Mouse (Mus musculus): ENCODE results near the gene Iqck. TPM values are rescaled to one million over a fixed set of nuclear protein-coding genes. Genes with fewer than 3 reads are reported as not detected.

The Iqck gene
- polyA plus RNA-seq, 1 experiment from 2014 or later = 0.68 TPM

DNA sequence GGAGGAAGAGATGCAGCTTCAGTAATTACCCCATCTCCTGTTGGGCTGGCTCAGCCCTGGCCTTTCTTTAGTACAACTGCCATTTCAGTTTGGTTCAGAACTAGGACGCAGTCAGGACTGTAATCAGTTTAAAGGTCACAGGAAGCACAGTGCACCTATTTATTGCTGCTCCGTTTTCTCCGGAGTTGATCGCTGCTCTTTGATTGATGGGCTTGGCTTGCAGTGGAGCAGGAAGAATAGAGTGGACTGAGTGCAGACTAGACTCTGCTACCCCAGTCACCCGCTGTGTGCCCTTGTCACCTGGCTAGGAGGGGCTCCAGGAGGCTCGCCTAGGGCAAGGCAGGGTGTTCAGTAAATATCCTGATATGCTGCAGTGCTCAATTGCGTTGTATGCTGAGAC is 87.6 kb downstream of the Iqck start:
- Histone ChIP-seq H3K27me3 (replicated peaks) (no peaks in the 10 kb centered on the region), H3K4me2 (no peak overlapping the region), H3K9ac (no peak overlapping the region), H3K4me3 (no peak overlapping the region), H3K9me3 (replicated peaks) (no peaks in the 10 kb centered on the region), H3K36me3 (no peaks in the 10 kb centered on the region), H3K27ac (no peak overlapping the region), H3K4me1 (0 out of 2 replicates have a peak, but pooled peaks cover 7% of the 10 kb centered on the region)
- ATAC-seq = no peak; the same call in 1 of the 2 replicates
- 43% methylated on average over 7 of the region's 7 CpGs for WGBS (ENCODE audit: insufficient replicate concordance)

DNA sequence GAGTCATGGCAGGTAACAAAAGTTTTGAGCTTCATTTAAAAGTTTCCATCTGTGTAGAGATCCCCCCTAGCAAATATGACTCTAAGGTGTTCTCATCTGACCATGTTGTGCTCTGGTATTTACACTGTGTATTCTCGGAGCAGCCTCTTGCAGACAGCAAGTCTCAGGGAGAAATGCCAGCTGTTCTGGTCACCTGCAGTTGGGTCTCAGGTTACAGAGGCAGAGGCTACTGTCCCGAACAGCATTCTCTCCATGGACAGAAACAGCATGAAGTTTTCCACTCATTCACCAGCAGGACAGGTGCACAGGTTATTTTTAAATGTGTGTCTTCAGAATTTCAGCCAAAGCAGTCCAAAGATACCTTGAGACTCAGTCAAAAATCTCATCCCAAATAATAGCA is 89.3 kb downstream of the Iqck start:
- 32% methylated on average over 2 of the region's 2 CpGs for WGBS (ENCODE audit: insufficient replicate concordance)
- Histone ChIP-seq H3K4me3 (no peak overlapping the region), H3K9me3 (replicated peaks) (no peaks in the 10 kb centered on the region), H3K9ac (no peak overlapping the region), H3K36me3 (no peaks in the 10 kb centered on the region), H3K4me1 (0 out of 2 replicates have a peak, but pooled peaks cover 7% of the 10 kb centered on the region), H3K27me3 (replicated peaks) (no peaks in the 10 kb centered on the region), H3K4me2 (no peak overlapping the region), H3K27ac (no peak overlapping the region)
- no peak for ATAC-seq

DNA sequence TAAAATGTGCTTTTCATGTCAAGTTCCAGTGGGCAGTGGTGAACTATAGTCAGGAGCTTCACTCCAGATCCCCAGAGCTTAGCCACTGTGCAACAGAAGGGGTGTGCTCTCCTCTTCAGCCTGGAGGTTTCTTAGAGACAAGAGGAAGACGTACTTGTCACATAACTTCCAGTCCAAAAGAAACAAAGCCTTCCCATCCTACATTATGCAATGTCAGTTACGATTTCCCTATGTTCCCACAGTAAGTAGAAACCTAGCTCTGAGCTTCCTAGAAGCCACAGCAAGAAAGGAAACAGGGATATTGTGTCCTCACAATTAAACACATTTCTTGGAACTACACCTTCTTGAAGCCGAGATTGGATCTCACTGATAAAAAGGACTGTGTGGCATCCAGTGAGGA is 91.7 kb downstream of the Iqck start:
- H3K9ac ChIP-seq = no peak overlapping the region
- H3K27ac ChIP-seq = no peak overlapping the region
- no peaks in the 10 kb centered on the region for H3K36me3 ChIP-seq
- ATAC-seq = no peak
- H3K27me3 ChIP-seq (replicated peaks) = no peaks in the 10 kb centered on the region
- H3K4me3 ChIP-seq = no peak overlapping the region
- WGBS (ENCODE audit: insufficient replicate concordance) = 44% methylated on average over 3 of the region's 3 CpGs
- 0 out of 2 replicates have a peak, but pooled peaks cover 7% of the 10 kb centered on the region for H3K4me1 ChIP-seq
- no peak overlapping the region for H3K4me2 ChIP-seq
- H3K9me3 ChIP-seq (replicated peaks) = no peaks in the 10 kb centered on the region

DNA sequence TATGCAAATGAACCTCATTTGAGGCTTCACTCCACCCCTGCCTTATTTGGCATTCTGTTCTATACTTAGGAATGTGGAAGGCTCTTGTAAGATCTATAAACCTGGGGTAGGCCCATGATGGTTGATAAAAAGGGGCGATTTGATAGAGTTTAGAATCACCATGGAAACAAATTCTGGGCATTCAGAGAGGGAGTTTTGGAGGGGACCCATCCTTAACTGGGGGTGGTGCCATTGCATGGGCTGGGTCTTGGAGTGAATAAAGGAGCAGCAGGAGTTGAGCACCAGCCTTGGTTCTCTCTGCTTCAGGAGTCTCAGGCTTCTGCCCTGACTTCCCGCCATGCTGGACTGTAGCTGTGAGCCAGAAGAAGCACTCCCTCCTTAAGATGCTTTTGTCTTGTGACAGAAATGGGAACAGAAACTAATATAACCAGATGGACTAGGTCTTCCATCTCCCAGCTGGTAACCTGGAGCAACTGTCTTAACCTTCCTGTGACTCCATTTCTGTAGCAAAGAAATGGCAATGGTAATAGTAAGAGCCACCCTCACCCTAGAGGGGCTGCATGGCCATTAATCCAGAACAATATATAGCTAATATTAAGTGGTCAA is 93.2 kb downstream of the Iqck start:
- WGBS (ENCODE audit: insufficient replicate concordance) = 60% methylated on average over 2 of the region's 2 CpGs
- H3K4me2 ChIP-seq = no peak overlapping the region
- H3K9me3 ChIP-seq (replicated peaks) = no peaks in the 10 kb centered on the region
- H3K27ac ChIP-seq = no peak overlapping the region
- H3K4me3 ChIP-seq = no peak overlapping the region
- H3K4me1 ChIP-seq = no peaks in the 10 kb centered on the region
- no peaks in the 10 kb centered on the region for H3K36me3 ChIP-seq
- no peaks in the 10 kb centered on the region for H3K27me3 ChIP-seq (replicated peaks)
- ATAC-seq = no peak
- no peak overlapping the region for H3K9ac ChIP-seq

DNA sequence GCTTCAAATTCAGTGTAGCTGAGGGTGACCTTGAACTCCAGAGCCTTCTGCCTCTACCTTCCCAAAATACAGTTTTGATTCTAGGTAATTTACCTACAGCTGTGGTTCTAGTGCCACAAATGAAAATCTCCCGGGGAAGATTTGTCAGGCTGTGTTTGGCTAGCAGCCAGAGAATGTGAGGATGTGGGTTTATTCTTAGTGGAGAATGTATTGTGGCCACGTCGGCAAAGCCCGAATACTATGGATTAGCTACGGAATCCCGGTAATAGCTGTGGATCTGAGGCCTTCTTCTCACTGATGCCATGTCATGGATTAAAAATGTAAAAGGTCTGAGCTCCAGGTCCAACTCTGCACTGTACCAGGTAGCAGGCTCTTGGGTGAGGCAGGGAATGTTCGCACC is 94.2 kb downstream of the Iqck start:
- WGBS (ENCODE audit: insufficient replicate concordance) = 83% methylated on average over 7 of the region's 7 CpGs
- no peaks in the 10 kb centered on the region for H3K9me3 ChIP-seq (replicated peaks)
- H3K4me3 ChIP-seq = no peak overlapping the region
- H3K36me3 ChIP-seq = no peaks in the 10 kb centered on the region
- H3K27me3 ChIP-seq (replicated peaks) = no peaks in the 10 kb centered on the region
- no peak overlapping the region for H3K4me2 ChIP-seq
- H3K9ac ChIP-seq = no peak overlapping the region
- no peak overlapping the region for H3K27ac ChIP-seq
- no peak for ATAC-seq
- H3K4me1 ChIP-seq = no peaks in the 10 kb centered on the region

DNA sequence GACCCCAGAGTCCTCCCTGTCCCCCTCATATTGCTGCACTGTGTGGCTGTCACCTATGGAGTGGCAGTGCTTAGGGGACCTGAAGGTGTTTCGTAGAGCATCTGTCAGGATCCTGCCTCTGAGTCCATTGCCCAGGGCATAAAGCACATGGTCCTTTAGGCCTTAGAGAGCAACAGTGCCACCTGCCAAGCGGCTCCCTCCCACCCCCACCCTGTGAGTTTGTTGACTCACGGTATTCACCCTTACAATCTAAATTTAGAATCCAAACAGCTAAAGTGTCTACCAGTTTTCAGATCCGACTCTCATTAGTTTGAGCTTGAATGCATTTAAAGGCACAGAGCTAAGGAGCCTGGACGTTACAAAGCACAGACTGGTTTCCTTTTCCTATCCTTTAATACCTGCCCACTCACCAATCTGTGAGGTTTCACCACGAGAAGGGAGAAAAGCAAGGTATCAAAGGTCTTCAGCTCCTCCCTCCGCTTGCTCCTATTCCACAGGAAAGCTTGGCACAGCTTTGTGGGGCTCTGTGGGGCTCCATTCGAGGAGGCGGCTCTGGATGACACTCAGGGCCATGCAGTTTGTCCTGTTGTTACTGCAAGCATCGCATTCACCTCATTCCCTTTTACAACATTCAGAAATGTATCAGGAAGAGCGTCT is 98.2 kb downstream of the Iqck start:
- no peak overlapping the region for H3K4me3 ChIP-seq
- 57% methylated on average over 11 of the region's 11 CpGs for WGBS (ENCODE audit: insufficient replicate concordance)
- no peaks in the 10 kb centered on the region for H3K9me3 ChIP-seq (replicated peaks)
- H3K4me2 ChIP-seq = no peak overlapping the region
- no peak overlapping the region for H3K27ac ChIP-seq
- H3K36me3 ChIP-seq = no peaks in the 10 kb centered on the region
- H3K27me3 ChIP-seq (replicated peaks) = no peaks in the 10 kb centered on the region
- ATAC-seq = no peak
- H3K4me1 ChIP-seq = no peaks in the 10 kb centered on the region
- no peak overlapping the region for H3K9ac ChIP-seq

DNA sequence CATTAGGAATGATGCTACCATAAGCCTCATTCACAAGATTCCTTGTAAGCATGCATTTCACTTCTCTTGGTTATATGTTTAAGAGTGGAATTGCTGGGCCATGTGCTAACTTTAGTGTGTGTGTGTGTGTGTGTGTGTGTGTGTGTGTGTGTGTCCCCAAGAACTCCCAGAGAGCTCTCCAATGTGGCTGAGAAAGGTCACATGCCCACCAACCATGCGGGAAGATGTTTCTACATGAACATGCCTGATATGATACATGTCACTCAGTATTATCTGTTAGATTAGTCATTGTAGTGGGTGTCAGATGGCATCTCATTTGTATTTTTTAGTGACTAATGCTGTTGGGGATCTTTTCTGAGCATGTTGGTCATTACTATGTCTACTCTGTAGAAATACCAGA is 99.4 kb downstream of the Iqck start:
- H3K4me3 ChIP-seq = no peak overlapping the region
- H3K36me3 ChIP-seq = no peaks in the 10 kb centered on the region
- no peak for ATAC-seq
- H3K4me2 ChIP-seq = no peak overlapping the region
- H3K4me1 ChIP-seq = no peaks in the 10 kb centered on the region
- no peak overlapping the region for H3K27ac ChIP-seq
- no peaks in the 10 kb centered on the region for H3K9me3 ChIP-seq (replicated peaks)
- H3K9ac ChIP-seq = no peak overlapping the region
- H3K27me3 ChIP-seq (replicated peaks) = no peaks in the 10 kb centered on the region
- 44% methylated on average over 1 of the region's 1 CpGs for WGBS (ENCODE audit: insufficient replicate concordance)

DNA sequence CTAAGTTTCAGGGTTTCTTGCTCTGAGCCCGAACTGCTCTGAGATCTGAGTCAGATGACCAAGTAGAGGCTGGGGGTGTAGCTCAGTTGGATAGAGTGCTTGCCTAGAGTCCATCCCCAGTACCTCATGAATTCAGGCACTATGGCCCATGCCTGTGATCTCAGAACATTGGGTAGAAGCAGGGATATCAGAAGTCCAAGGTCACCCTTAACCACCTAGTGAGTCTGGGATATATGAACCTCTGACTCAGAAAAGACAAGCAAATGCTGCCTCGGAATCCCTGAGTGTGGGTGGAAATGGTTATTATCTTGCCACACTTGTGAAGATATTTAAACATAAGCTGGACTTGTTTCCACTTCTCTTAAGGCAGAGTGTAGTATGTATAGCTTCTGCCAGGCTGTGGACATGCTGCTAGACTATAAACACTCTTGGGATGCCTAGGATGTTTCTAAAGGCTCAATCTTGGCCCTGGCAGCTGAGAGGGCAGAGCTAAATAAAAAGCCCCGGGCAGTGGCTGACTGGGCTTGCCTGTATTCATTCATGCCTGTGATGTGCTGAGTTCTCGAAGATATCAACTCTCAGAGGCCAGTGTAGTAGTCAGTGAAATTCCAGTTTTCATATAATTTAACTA is 101.2 kb downstream of the Iqck start:
- 59% methylated on average over 4 of the region's 4 CpGs for WGBS (ENCODE audit: insufficient replicate concordance)
- Histone ChIP-seq H3K4me3 (no peak overlapping the region), H3K4me2 (no peak overlapping the region), H3K36me3 (no peaks in the 10 kb centered on the region), H3K9ac (no peak overlapping the region), H3K9me3 (replicated peaks) (no peaks in the 10 kb centered on the region), H3K4me1 (no peaks in the 10 kb centered on the region), H3K27ac (no peak overlapping the region), H3K27me3 (replicated peaks) (no peaks in the 10 kb centered on the region)
- ATAC-seq = no peak

DNA sequence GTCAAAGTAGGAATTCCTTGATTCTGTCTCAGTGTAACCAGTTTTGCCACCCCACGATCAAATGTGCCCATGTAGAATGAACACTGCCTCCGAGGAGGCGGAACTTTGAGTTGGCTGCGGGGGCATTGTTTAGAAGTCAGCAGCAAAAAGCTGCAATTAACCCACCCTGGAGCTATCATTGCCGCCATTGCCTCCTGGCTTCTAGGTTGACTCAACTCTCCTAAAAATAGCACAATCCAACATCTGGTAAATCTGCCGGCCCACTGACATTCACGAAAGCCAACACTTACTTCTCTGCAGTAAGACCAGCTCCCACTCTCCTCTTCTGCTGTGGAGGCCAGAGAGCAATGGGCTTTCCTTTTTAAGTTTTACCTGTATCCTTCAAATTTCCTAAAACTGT is 103.7 kb downstream of the Iqck start:
- H3K4me3 ChIP-seq = no peak overlapping the region
- no peak overlapping the region for H3K9ac ChIP-seq
- H3K36me3 ChIP-seq = no peaks in the 10 kb centered on the region
- no peaks in the 10 kb centered on the region for H3K4me1 ChIP-seq
- WGBS (ENCODE audit: insufficient replicate concordance) = 57% methylated on average over 7 of the region's 7 CpGs
- no peak overlapping the region for H3K4me2 ChIP-seq
- H3K9me3 ChIP-seq (replicated peaks) = no peaks in the 10 kb centered on the region
- no peak for ATAC-seq
- no peaks in the 10 kb centered on the region for H3K27me3 ChIP-seq (replicated peaks)
- no peak overlapping the region for H3K27ac ChIP-seq

DNA sequence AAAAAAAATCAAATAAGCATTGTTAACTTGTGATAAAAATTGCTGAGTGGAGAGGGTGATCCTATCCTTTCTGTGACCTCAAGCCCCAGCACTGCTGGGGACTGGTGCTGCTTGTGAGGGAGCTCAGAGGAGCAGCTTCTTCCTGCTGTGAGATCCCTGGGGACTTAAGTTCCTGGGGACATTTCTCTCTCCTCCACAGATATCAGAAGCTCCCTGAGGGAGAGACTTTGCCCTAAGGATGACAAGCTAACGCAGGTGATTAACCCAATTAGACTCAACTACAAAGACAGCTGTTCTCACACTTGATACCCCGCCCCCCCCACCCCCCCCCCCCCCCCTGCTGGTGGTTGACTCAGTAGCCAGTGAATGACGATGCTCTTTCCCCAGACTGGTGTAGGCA is 109.2 kb downstream of the Iqck start:
- H3K9me3 ChIP-seq (replicated peaks) = no peaks in the 10 kb centered on the region
- no peaks in the 10 kb centered on the region for H3K4me1 ChIP-seq
- H3K36me3 ChIP-seq = no peaks in the 10 kb centered on the region
- 3% methylated on average over 3 of the region's 3 CpGs for WGBS (ENCODE audit: insufficient replicate concordance)
- no peak overlapping the region for H3K4me2 ChIP-seq
- no peak for ATAC-seq
- no peaks in the 10 kb centered on the region for H3K27me3 ChIP-seq (replicated peaks)
- H3K4me3 ChIP-seq = no peak overlapping the region
- no peak overlapping the region for H3K9ac ChIP-seq
- H3K27ac ChIP-seq = no peak overlapping the region

DNA sequence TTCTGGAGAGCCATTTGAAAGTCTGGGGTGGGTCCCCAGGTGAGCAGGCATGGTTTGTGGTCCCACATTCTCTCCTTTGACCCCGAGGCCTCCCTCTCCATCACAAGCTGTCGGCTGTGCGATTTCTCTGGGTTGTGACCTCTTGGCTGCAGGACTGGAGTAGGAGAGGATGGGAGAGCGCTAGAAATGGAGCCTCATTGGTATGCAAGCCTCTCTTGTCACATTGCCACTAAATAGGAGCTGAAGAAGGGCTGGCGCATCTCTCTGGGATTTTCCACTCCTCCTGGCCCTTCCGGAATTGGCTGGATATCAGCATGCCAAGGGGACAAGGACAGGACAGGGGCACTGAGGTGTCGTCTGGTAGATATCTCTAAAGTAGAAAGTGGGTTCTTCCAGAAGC is 109.6 kb downstream of the Iqck start:
- H3K36me3 ChIP-seq = no peaks in the 10 kb centered on the region
- 31% methylated on average over 7 of the region's 7 CpGs for WGBS (ENCODE audit: insufficient replicate concordance)
- H3K27me3 ChIP-seq (replicated peaks) = no peaks in the 10 kb centered on the region
- ATAC-seq = no peak
- no peak overlapping the region for H3K4me2 ChIP-seq
- no peaks in the 10 kb centered on the region for H3K4me1 ChIP-seq
- H3K9ac ChIP-seq = no peak overlapping the region
- H3K27ac ChIP-seq = no peak overlapping the region
- H3K4me3 ChIP-seq = no peak overlapping the region
- H3K9me3 ChIP-seq (replicated peaks) = no peaks in the 10 kb centered on the region

DNA sequence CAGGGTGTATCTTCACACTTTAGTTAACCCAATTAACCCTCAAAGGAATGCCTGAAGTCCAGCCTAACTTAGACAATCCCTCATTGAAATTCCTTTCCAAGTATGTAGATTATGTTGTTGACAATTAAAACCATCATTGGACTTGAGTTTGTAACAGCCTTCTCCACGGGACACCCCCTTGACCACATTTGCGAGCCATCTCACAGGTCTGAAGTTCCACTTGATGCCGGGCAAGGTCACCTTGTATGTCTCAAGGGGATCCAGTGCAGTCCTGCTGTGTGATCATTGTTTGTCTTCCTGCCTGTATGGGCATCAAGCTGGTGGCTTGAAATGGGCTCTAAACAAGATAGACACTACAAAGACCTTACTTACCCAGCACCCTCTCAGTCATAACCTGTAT is 113.3 kb downstream of the Iqck start:
- no peak overlapping the region for H3K4me3 ChIP-seq
- 77% methylated on average over 3 of the region's 3 CpGs for WGBS (ENCODE audit: insufficient replicate concordance)
- ATAC-seq = no peak

More for the DNA sequence above, 113.3 kb downstream of the Iqck start:
- Histone ChIP-seq H3K4me2 (no peak overlapping the region), H3K9ac (no peak overlapping the region), H3K9me3 (replicated peaks) (no peaks in the 10 kb centered on the region), H3K36me3 (no peaks in the 10 kb centered on the region), H3K4me1 (no peaks in the 10 kb centered on the region), H3K27me3 (replicated peaks) (no peaks in the 10 kb centered on the region), H3K27ac (no peak overlapping the region)
